Mouse (Mus musculus) bone marrow macrophage, adult 2 months (primary cell): ENCODE results near the gene Gm20379.

Experiments used
- CTCF ChIP-seq: IDR thresholded peaks from 2 replicates; pipeline ENCODE4 v1.5.1; 2012; ENCODE audit warnings: low read depth, mild to moderate bottlenecking, low read length, moderate library complexity
- POLR2A ChIP-seq: IDR thresholded peaks from 2 replicates; pipeline ENCODE4 v1.6.1; 2012; ENCODE audit warnings: mild to moderate bottlenecking, low read depth, low read length, borderline replicate concordance

DNA sequence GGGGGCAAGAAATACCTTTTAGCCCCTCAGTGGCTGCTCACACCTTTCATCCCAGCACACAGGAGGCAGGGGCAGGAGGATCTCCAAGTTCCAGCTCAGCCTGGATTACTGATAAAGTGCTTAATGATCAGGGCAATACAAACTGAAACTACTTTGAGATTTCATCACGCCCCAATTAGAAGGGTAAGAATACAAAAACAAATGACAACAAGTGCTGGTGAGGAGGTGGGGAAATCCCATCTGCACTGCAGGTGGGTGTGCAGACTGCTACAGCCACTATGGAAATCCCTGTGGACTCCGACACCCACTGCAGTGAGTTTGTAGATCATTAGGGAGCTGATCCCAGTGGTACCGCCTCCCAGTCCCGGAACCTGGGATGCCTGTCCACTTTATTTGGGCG, 1.5 kb upstream of the Gm20379 start:
- TF ChIP-seq CTCF (no peak), POLR2A (no peak)
